ENCODE assay signal across 10 mouse cellular contexts in genomic region chr5:97222489-97223237, GRCm38 (mm10).
A peak's percentile ranks its signal among the peaks of the same experiment; 100 is the strongest.
DNase-seq lines count a peak whose midpoint lies in the region; ATAC-seq lines count a peak whose summit lies in the region.
"Had no signal": no experiment of that assay in that cellular context is flagged by ENCODE, and none has a peak within 500 bp of the region (broad histone marks: within the 10 kb centered on the region; RNA-seq: fewer than 3 reads in every experiment).

No protein-coding gene starts in this region.

- H3K36me3 ChIP-seq in neural tube, embryonic 11.5 days (ENCODE audit: control insufficient read depth, insufficient read depth, low read length), result no peaks in the 10 kb centered on the region
- no peaks in the 10 kb centered on the region for H3K36me3 ChIP-seq in forebrain, embryonic 14.5 days (ENCODE audit: control insufficient read depth, insufficient read depth, low read length)
- no peaks in the 10 kb centered on the region for H3K36me3 ChIP-seq in midbrain, embryonic 11.5 days (ENCODE audit: control insufficient read depth, insufficient read depth, low read length)
- H3K36me3 ChIP-seq: embryonic facial prominence, embryonic 12.5 days had no signal

- H3K9ac ChIP-seq in neural tube, embryonic 11.5 days (ENCODE audit: low read length), result no peak overlapping the region; the same call in 1 of the 2 replicates
- H3K9ac ChIP-seq in forebrain, embryonic 14.5 days (ENCODE audit: low read length), result peak overlapping the region; percentile 66
- H3K9ac ChIP-seq in midbrain, embryonic 11.5 days (ENCODE audit: low read length), result peak overlapping the region; percentile 24; the same call in 1 of the 2 replicates
- H3K9ac ChIP-seq: embryonic facial prominence, embryonic 12.5 days had no signal

- peak; percentile 49 for DNase-seq in neural tube, embryonic 11.5 days (ENCODE audit: low spot score)
- no peak for DNase-seq in neural tube, embryonic 10.5 days (ENCODE audit: extremely low spot score, low spot score)
- peak; percentile 39 for DNase-seq in forebrain, embryonic 14.5 days (ENCODE audit: low spot score)
- DNase-seq in midbrain, embryonic 11.5 days (ENCODE audit: low spot score, missing footprints), result peak; percentile 91
- DNase-seq in thymus, adult 18-20 months, result no peak
- no peak for DNase-seq in right cerebral cortex, postnatal 4 days
- DNase-seq in gastrocnemius, adult 8-10 months (ENCODE audit: low spot score in 2 of 2), result no peak
- DNase-seq: kidney, postnatal 36 days had no signal

- ATAC-seq in neural tube, embryonic 11.5 days (ENCODE audit: insufficient read depth, low FRiP score, low TSS enrichment), result peak; percentile 77; the same call in 1 of the 2 replicates
- peak; percentile 76 for ATAC-seq in forebrain, embryonic 14.5 days
- peak; percentile 89 for ATAC-seq in midbrain, embryonic 11.5 days (ENCODE audit: low FRiP score)
- no peak for ATAC-seq in megakaryocyte, adult 5-6 weeks (ENCODE audit: poor library complexity, severe bottlenecking)

- peak overlapping the region; percentile 42; the same call in 1 of the 2 replicates for H3K27ac ChIP-seq in neural tube, embryonic 11.5 days (ENCODE audit: low read depth, low read length)
- 0 out of 2 replicates have a peak overlapping the region, but pooled peaks have one; percentile 30 for H3K27ac ChIP-seq in forebrain, embryonic 14.5 days (ENCODE audit: low read depth, low read length)
- H3K27ac ChIP-seq in midbrain, embryonic 11.5 days (ENCODE audit: low read depth, low read length), result no peak overlapping the region
- H3K27ac ChIP-seq: embryonic facial prominence, embryonic 12.5 days had no signal

- H3K9me3 ChIP-seq in neural tube, embryonic 11.5 days (ENCODE audit: control insufficient read depth, low read length), result no peaks in the 10 kb centered on the region
- no peaks in the 10 kb centered on the region for H3K9me3 ChIP-seq in forebrain, embryonic 14.5 days (replicated peaks; ENCODE audit: control insufficient read depth, low read length)
- no peaks in the 10 kb centered on the region for H3K9me3 ChIP-seq in midbrain, embryonic 11.5 days (ENCODE audit: control insufficient read depth, low read length)
- H3K9me3 ChIP-seq: embryonic facial prominence, embryonic 12.5 days had no signal

- 0 out of 2 replicates have a peak overlapping the region, but pooled peaks have one; percentile 13 for H3K4me3 ChIP-seq in neural tube, embryonic 11.5 days (ENCODE audit: low read depth, low read length)
- peak overlapping the region; percentile 28 for H3K4me3 ChIP-seq in forebrain, embryonic 14.5 days (ENCODE audit: low read depth, low read length)
- H3K4me3 ChIP-seq in midbrain, embryonic 11.5 days (ENCODE audit: low read depth, low read length), result peak overlapping the region; percentile 10; the same call in 1 of the 2 replicates
- H3K4me3 ChIP-seq: embryonic facial prominence, embryonic 12.5 days had no signal

- no peaks in the 10 kb centered on the region for H3K27me3 ChIP-seq in neural tube, embryonic 11.5 days (ENCODE audit: control insufficient read depth, insufficient read depth, low read length)
- H3K27me3 ChIP-seq in forebrain, embryonic 14.5 days (replicated peaks; ENCODE audit: control insufficient read depth, insufficient read depth, low read length), result no peaks in the 10 kb centered on the region
- H3K27me3 ChIP-seq in midbrain, embryonic 11.5 days (ENCODE audit: control insufficient read depth, insufficient read depth, low read length), result no peaks in the 10 kb centered on the region; the same call in 1 of the 2 replicates
- H3K27me3 ChIP-seq: embryonic facial prominence, embryonic 12.5 days had no signal

- 38% methylated on average over 12 of the region's 12 CpGs for WGBS in neural tube, embryonic 11.5 days
- WGBS in forebrain, embryonic 14.5 days, result 14% methylated on average over 12 of the region's 12 CpGs
- 25% methylated on average over 12 of the region's 12 CpGs for WGBS in midbrain, embryonic 11.5 days

- H3K4me1 ChIP-seq in neural tube, embryonic 11.5 days (ENCODE audit: control insufficient read depth, insufficient read depth, low read length), result peaks cover 8% of the 10 kb centered on the region; the same call in 1 of the 2 replicates
- peaks cover 4% of the 10 kb centered on the region; the same call in 1 of the 2 replicates for H3K4me1 ChIP-seq in forebrain, embryonic 14.5 days (ENCODE audit: control insufficient read depth, insufficient read depth, low read length)
- H3K4me1 ChIP-seq in midbrain, embryonic 11.5 days (ENCODE audit: control insufficient read depth, insufficient read depth, low read length), result peaks cover 3% of the 10 kb centered on the region; the same call in 1 of the 2 replicates
- H3K4me1 ChIP-seq: embryonic facial prominence, embryonic 12.5 days had no signal

- peak overlapping the region; percentile 29 for H3K4me2 ChIP-seq in neural tube, embryonic 11.5 days (ENCODE audit: low read depth)
- H3K4me2 ChIP-seq in forebrain, embryonic 14.5 days (ENCODE audit: low read length), result peak overlapping the region; percentile 56
- peak overlapping the region; percentile 40 for H3K4me2 ChIP-seq in midbrain, embryonic 11.5 days
- H3K4me2 ChIP-seq: embryonic facial prominence, embryonic 12.5 days had no signal

Comparison
In these comparisons a context has a peak if more than half of its experiments do, and no peak if none do; other contexts are left out.
1. DNase-seq: peak in neural tube, embryonic 11.5 days (single experiment), forebrain, embryonic 14.5 days (single experiment) and midbrain, embryonic 11.5 days (single experiment); none in neural tube, embryonic 10.5 days (single experiment), thymus, adult 18-20 months (0 of 2), right cerebral cortex, postnatal 4 days (single experiment) and gastrocnemius, adult 8-10 months (0 of 2).
2. Peak in every context shown above with its lines, with median percentiles within 50 percentile points of each other: H3K4me2 ChIP-seq and H3K4me3 ChIP-seq.